Mouse (Mus musculus) liver, embryonic 12.5 days (tissue): ENCODE results near the gene Ngef. TPM values are rescaled to one million over a fixed set of nuclear protein-coding genes. Genes with fewer than 3 reads are reported as not detected.
"Not testable (repeated sequence)": the region's sequence is repeated elsewhere in the genome, so short reads cannot be mapped to it uniquely, and the experiment has no call there.

Experiments
- ATAC-seq: fragments of 200-750 bp; cut with Nextera tagmentation; 2 replicates; pipeline ENCODE4 v1.8.0; 2017; ENCODE audit warnings: moderate number of reproducible peaks, mild to moderate bottlenecking, moderate library complexity
- H3K27ac ChIP-seq: fragments of 300-500 bp; sonication (generic); 2 replicates; pipeline ENCODE4 v1.5.1; 2016; ENCODE audit warnings: mild to moderate bottlenecking
- H3K27me3 ChIP-seq: fragments of 300-500 bp; sonication (generic); replicated peaks from 2 replicates; pipeline ENCODE4 v1.6.1; 2016; ENCODE audit warnings: mild to moderate bottlenecking, moderate library complexity
- H3K36me3 ChIP-seq: fragments of 300-500 bp; sonication (generic); 2 replicates; pipeline ENCODE4 v1.6.1; 2016; ENCODE audit warnings: mild to moderate bottlenecking, moderate library complexity
- H3K4me1 ChIP-seq: fragments of 300-500 bp; sonication (generic); 2 replicates; pipeline ENCODE4 v1.6.1; 2016
- H3K4me2 ChIP-seq: fragments of 300-500 bp; sonication (generic); 2 replicates; pipeline ENCODE4 v1.6.1; 2016; ENCODE audit warnings: mild to moderate bottlenecking, moderate library complexity
- H3K4me3 ChIP-seq: fragments of 300-500 bp; sonication (generic); 2 replicates; pipeline ENCODE4 v1.5.1; 2016; ENCODE audit warnings: mild to moderate bottlenecking, moderate library complexity
- H3K9ac ChIP-seq: fragments of 300-500 bp; sonication (generic); 2 replicates; pipeline ENCODE4 v1.6.1; 2016; ENCODE audit warnings: mild to moderate bottlenecking, moderate library complexity
- H3K9me3 ChIP-seq: fragments of 300-500 bp; sonication (generic); replicated peaks from 2 replicates; pipeline ENCODE4 v1.6.1; 2016; ENCODE audit warnings: mild to moderate bottlenecking, moderate library complexity
- WGBS: fragments of 180-500 bp; shearing (Covaris S2); methylation state at CpG from one replicate; pipeline ENCODE4 v1.1.7; 2016; ENCODE audit not compliant: insufficient replicate concordance; 5-methylcytosine and 5-hydroxymethylcytosine counted together
- polyA plus RNA-seq: library from polyadenylated mRNA; unstranded; fragments of >200 nt; fragmentation: Nextera tagmentation; extraction: Ambion mirVana; gene quantifications from 2 replicates; pipeline ENCODE4 v1.2.1, GENCODE M21; 2016

Gene Ngef
- polyA plus RNA-seq, 1 experiment from 2014 or later = 2.5 TPM

GRCm38 (mm10) chr1:87469971-87470370 lies 103.7 kb downstream of the Ngef start, which contains the start of gene Snorc:
TSS of gene Snorc (plus strand) at chr1:87470271.
- not testable (repeated sequence) for H3K4me3 ChIP-seq, H3K36me3 ChIP-seq, H3K4me1 ChIP-seq, H3K9me3 ChIP-seq, H3K4me2 ChIP-seq, ATAC-seq, H3K27ac ChIP-seq, H3K9ac ChIP-seq
- WGBS = 36% methylated on average over 9 of the region's 10 CpGs
- peaks cover 34% of the 10 kb centered on the region for H3K27me3 ChIP-seq

DNA sequence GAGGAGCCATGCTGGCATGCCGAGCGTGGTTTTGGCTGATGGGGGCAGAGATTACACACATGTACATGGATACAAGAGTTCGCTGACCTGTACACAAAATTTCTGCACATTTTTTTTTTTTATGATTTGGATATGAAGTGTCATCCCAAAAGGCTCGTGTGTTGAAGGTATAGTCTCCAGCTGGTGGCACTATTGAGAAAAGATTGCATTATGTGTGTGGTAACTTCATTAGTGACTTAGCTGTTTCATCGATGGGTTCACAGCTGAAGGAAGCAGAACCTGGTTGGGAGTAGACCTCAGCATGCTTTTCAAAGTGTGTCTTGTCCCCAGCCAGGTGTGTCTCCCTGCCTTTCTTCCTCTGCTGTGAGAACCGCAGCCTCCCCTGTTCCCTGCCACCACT lies 105.3 kb downstream of the Ngef start:
- H3K27me3 ChIP-seq = peaks cover 17% of the 10 kb centered on the region
- no peaks in the 10 kb centered on the region for H3K4me1 ChIP-seq
- no peak overlapping the region for H3K9ac ChIP-seq
- H3K9me3 ChIP-seq = no peaks in the 10 kb centered on the region
- no peak overlapping the region for H3K27ac ChIP-seq
- H3K36me3 ChIP-seq = no peaks in the 10 kb centered on the region
- H3K4me2 ChIP-seq = no peak overlapping the region
- 59% methylated on average over 6 of the region's 6 CpGs for WGBS
- H3K4me3 ChIP-seq = no peak overlapping the region
- ATAC-seq = no peak

DNA sequence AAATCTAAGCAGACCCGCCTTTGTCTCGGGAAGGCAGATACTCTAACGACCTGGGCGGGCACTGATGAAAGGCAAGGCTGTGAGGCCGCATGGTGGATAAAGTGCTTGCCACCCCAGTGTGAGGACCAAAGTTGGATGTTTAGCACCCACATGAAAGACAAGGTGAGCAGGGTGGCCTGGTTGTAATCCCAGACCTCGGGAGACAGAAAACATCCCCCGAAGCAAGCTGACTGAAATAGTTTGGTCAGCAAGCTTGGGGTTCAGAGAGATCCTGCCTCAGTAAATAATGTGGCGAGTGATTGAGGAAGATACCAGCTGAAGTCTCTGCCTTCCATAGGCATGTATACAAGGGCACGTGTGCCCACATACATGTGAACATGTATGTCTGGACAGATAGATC lies 106.2 kb downstream of the Ngef start:
- Histone ChIP-seq H3K4me1 (no peaks in the 10 kb centered on the region), H3K4me2 (peak overlapping the region; percentile 20; the same call in 1 of the 2 replicates), H3K27ac (no peak overlapping the region), H3K4me3 (no peak overlapping the region), H3K9me3 (no peaks in the 10 kb centered on the region), H3K36me3 (no peaks in the 10 kb centered on the region), H3K27me3 (peaks cover 16% of the 10 kb centered on the region), H3K9ac (no peak overlapping the region)
- 72% methylated on average over 9 of the region's 9 CpGs for WGBS
- ATAC-seq = no peak

GRCm38 (mm10) chr1:87459856-87460255 lies 113.8 kb downstream of the Ngef start:
- WGBS = 72% methylated on average over 7 of the region's 7 CpGs
- H3K4me2 ChIP-seq, ATAC-seq, H3K27me3 ChIP-seq, H3K9ac ChIP-seq, H3K4me3 ChIP-seq, H3K36me3 ChIP-seq, H3K4me1 ChIP-seq, H3K27ac ChIP-seq, H3K9me3 ChIP-seq: not testable (repeated sequence)

GRCm38 (mm10) chr1:87458045-87458444 lies 115.6 kb downstream of the Ngef start:
- H3K9ac ChIP-seq = no peak overlapping the region
- H3K4me1 ChIP-seq = no peaks in the 10 kb centered on the region
- H3K27me3 ChIP-seq = no peaks in the 10 kb centered on the region
- H3K36me3 ChIP-seq = no peaks in the 10 kb centered on the region
- H3K27ac ChIP-seq = no peak overlapping the region
- WGBS = 79% methylated on average over 4 of the region's 4 CpGs
- no peak overlapping the region for H3K4me3 ChIP-seq
- H3K4me2 ChIP-seq = no peak overlapping the region
- ATAC-seq = no peak
- no peaks in the 10 kb centered on the region for H3K9me3 ChIP-seq

GRCm38 (mm10) chr1:87456425-87456824 lies 117.2 kb downstream of the Ngef start:
- no peak overlapping the region for H3K27ac ChIP-seq
- H3K9me3 ChIP-seq = no peaks in the 10 kb centered on the region
- WGBS = 91% methylated on average over 1 of the region's 1 CpGs
- no peak overlapping the region for H3K4me2 ChIP-seq
- peaks cover 4% of the 10 kb centered on the region; the same call in 1 of the 2 replicates for H3K36me3 ChIP-seq
- no peaks in the 10 kb centered on the region for H3K27me3 ChIP-seq
- H3K4me3 ChIP-seq = no peak overlapping the region
- ATAC-seq = no peak
- no peak overlapping the region for H3K9ac ChIP-seq
- H3K4me1 ChIP-seq = no peaks in the 10 kb centered on the region

GRCm38 (mm10) chr1:87449432-87449831 lies 124.2 kb downstream of the Ngef start:
- H3K27me3 ChIP-seq = no peaks in the 10 kb centered on the region
- no peaks in the 10 kb centered on the region for H3K9me3 ChIP-seq
- no peak overlapping the region for H3K27ac ChIP-seq
- no peaks in the 10 kb centered on the region for H3K4me1 ChIP-seq
- no peak overlapping the region for H3K4me3 ChIP-seq
- H3K36me3 ChIP-seq = peaks cover 70% of the 10 kb centered on the region
- H3K4me2 ChIP-seq = no peak overlapping the region
- ATAC-seq = no peak
- 67% methylated on average over 4 of the region's 4 CpGs for WGBS
- H3K9ac ChIP-seq = no peak overlapping the region

DNA sequence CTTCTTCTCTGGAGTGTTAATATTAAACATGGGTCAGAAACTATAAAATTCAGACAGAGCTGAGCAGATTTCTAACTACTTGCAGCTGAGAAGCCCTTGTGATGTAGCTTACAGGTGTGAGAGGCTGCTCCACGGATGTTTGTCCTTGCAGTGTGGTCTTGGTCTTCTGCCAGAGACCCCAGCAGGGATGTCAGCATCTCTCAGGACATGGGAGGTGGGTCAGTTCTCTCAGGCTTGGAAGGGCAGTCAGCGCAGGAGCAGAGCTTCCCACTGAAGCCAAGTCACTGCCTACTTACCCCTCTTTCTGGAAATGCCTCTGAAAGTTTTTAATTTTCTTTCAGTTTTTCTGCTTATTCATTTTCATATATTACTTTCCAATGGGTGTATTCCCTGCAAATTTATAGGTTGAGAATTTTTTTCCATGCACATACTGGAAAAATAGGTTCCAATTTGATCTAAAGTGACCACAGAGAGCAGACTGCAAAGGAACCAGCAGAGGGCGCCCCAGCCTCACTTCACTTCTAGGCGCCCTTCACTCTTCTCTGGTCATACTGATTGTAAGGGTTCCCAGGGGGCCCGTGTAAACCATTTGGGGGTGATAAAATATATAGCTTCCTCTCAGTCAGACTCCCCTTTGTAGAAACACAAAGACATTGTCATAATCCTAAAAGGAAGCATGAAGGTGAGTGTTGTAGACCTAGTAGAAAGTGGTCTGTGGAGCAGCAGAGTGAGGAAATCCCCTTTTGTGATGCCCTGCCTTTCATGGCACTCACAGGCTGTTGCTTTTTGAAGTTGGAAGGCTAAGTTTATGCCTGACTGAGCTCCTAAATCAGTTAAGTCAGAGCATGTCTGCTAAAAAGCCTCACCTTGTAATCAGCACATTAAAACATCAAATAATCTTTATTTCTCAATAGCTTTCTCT lies 126.2 kb downstream of the Ngef start:
- no peaks in the 10 kb centered on the region for H3K27me3 ChIP-seq
- no peak overlapping the region for H3K27ac ChIP-seq
- WGBS = 39% methylated on average over 5 of the region's 5 CpGs
- no peaks in the 10 kb centered on the region for H3K4me1 ChIP-seq
- H3K4me3 ChIP-seq = no peak overlapping the region
- no peaks in the 10 kb centered on the region for H3K9me3 ChIP-seq
- H3K36me3 ChIP-seq = peaks cover 90% of the 10 kb centered on the region
- H3K4me2 ChIP-seq = no peak overlapping the region
- H3K9ac ChIP-seq = no peak overlapping the region
- ATAC-seq = no peak

DNA sequence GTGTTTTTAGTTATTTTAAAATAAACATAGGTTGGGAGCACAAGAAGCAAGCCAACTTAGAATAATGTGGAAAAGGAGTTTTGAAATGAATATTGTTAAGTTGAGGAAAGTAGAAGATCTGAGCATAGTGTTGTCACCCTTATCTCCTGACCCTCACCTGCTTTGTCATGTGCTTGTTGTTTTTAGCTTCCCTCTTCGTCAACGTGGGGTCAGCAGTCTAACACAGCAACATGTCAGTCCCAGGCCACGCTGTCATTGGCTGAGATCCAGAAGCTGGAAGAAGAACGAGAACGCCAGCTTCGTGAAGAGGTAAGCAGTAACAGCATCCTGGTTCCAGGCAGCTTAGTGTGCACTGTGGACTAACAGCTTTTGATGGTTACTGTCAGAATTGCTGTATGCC lies 137.1 kb downstream of the Ngef start:
- ATAC-seq = no peak
- Histone ChIP-seq H3K27me3 (no peaks in the 10 kb centered on the region), H3K27ac (no peak overlapping the region), H3K9me3 (no peaks in the 10 kb centered on the region), H3K4me1 (no peaks in the 10 kb centered on the region), H3K9ac (no peak overlapping the region), H3K4me2 (no peak overlapping the region), H3K4me3 (no peak overlapping the region), H3K36me3 (peaks cover 91% of the 10 kb centered on the region)
- 81% methylated on average over 6 of the region's 6 CpGs for WGBS

DNA sequence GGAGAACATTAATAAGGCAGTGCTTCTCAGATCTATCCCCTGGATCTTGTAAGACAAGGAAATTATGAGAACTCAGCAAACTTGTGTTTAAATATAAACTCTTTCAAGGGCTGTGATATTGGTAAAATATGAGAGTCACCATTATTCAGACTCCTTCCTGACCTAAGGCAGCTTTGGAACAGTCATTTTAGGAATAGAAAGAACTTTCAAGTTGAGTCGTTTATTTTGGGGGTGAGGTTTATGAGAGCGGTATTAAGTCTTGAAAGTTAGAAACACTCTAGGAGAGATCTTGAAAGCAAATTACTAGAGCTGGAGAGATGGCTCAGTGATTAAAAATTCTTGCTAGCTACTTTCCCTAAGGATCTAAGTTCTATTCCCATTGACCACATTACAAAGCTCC lies 138.5 kb downstream of the Ngef start:
- peaks cover 91% of the 10 kb centered on the region for H3K36me3 ChIP-seq
- no peaks in the 10 kb centered on the region for H3K27me3 ChIP-seq
- H3K9me3 ChIP-seq = no peaks in the 10 kb centered on the region
- no peak overlapping the region for H3K4me2 ChIP-seq
- no peak overlapping the region for H3K27ac ChIP-seq
- H3K4me3 ChIP-seq = no peak overlapping the region
- H3K4me1 ChIP-seq = no peaks in the 10 kb centered on the region
- H3K9ac ChIP-seq = no peak overlapping the region
- WGBS = 92% methylated on average over 2 of the region's 2 CpGs
- ATAC-seq = no peak
